Mouse (Mus musculus) limb, embryonic 14.5 days (tissue): ENCODE results near the gene 4933414I15Rik. TPM values are rescaled to one million over a fixed set of nuclear protein-coding genes. Genes with fewer than 3 reads are reported as not detected.

Experiments
- ATAC-seq: fragments of 200-750 bp; cut with Nextera tagmentation; 2 replicates; pipeline ENCODE4 v1.8.0; 2017; ENCODE audit warnings: low read depth, moderate number of reproducible peaks, moderate TSS enrichment; ENCODE audit not compliant: low FRiP score
- DNase-seq: peaks from one replicate; pipeline ENCODE4 v3.0.0-alpha.2; 2015; ENCODE audit warnings: low spot score
- H3K27ac ChIP-seq: fragments of 300-500 bp; sonication (generic); replicated peaks from 2 replicates; pipeline ENCODE4 v1.5.1; 2014; ENCODE audit warnings: low read depth, mild to moderate bottlenecking, low read length, moderate library complexity, mixed read lengths
- H3K27me3 ChIP-seq: fragments of 300-500 bp; sonication (generic); 2 replicates; pipeline ENCODE4 v1.6.1; 2014; ENCODE audit warnings: low read length, mixed read lengths; ENCODE audit not compliant: control insufficient read depth, insufficient read depth
- H3K36me3 ChIP-seq: fragments of 300-500 bp; sonication (generic); 2 replicates; pipeline ENCODE4 v1.6.1; 2014; ENCODE audit warnings: mild to moderate bottlenecking, low read length, moderate library complexity, mixed read lengths; ENCODE audit not compliant: control insufficient read depth, insufficient read depth
- H3K4me1 ChIP-seq: fragments of 300-500 bp; sonication (generic); 2 replicates; pipeline ENCODE4 v1.6.1; 2014; ENCODE audit warnings: antibody characterized with exemption, low read length, mixed read lengths; ENCODE audit not compliant: control insufficient read depth, insufficient read depth
- H3K4me2 ChIP-seq: fragments of 300-500 bp; sonication (generic); replicated peaks from 2 replicates; pipeline ENCODE4 v1.6.1; 2014; ENCODE audit warnings: low read depth, mild to moderate bottlenecking, low read length, moderate library complexity; ENCODE audit not compliant: severe bottlenecking
- H3K4me3 ChIP-seq: fragments of 300-500 bp; sonication (generic); replicated peaks from 2 replicates; pipeline ENCODE4 v1.5.1; 2014; ENCODE audit warnings: low read length
- H3K9ac ChIP-seq: fragments of 300-500 bp; sonication (generic); 2 replicates; pipeline ENCODE4 v1.6.1; 2014; ENCODE audit warnings: mild to moderate bottlenecking, low read depth, low read length, moderate library complexity; ENCODE audit not compliant: severe bottlenecking
- H3K9me3 ChIP-seq: fragments of 300-500 bp; sonication (generic); 2 replicates; pipeline ENCODE4 v1.6.1; 2016; ENCODE audit warnings: low read length; ENCODE audit not compliant: control insufficient read depth
- POLR2A ChIP-seq: fragments of 200-500 bp; IDR thresholded peaks from 2 replicates; pipeline ENCODE4 v1.8.0; 2012; ENCODE audit warnings: inconsistent platforms, mild to moderate bottlenecking, moderate library complexity, borderline replicate concordance; ENCODE audit not compliant: insufficient read depth, insufficient read length; ENCODE audit errors: extremely low read depth
- WGBS: fragments of 180-500 bp; shearing (Covaris S2); extraction: QIAGEN DNeasy Blood & Tissue Kit; methylation state at CpG from one replicate; pipeline ENCODE4 v1.1.7; 2014; 5-methylcytosine and 5-hydroxymethylcytosine counted together
- polyA plus RNA-seq, 2 experiments: library from polyadenylated mRNA; depleted of rRNA in 1 of 2; stranded (reverse) in 1 of 2; unstranded in 1 of 2; fragments of >200 nt; fragmentation: Nextera tagmentation in 1 of 2; extraction: Ambion mirVana in 1 of 2; gene quantifications; 2 replicates each; pipeline versions ENCODE4 v1.2.1 to v1.2.3; 2012 to 2014

Gene 4933414I15Rik
- polyA plus RNA-seq, 2 experiments, result not detected

GRCm38 (mm10) chr11:50932040-50932439, 11.5 kb downstream of the 4933414I15Rik start:
- Histone ChIP-seq H3K9ac (peak overlapping the region; percentile 60; the same call in 1 of the 2 replicates), H3K4me2 (peak overlapping the region; percentile 98), H3K27ac (no peak overlapping the region), H3K27me3 (peaks cover 4% of the 10 kb centered on the region; the same call in 1 of the 2 replicates), H3K4me3 (peak overlapping the region; percentile 53), H3K36me3 (no peaks in the 10 kb centered on the region), H3K4me1 (no peaks in the 10 kb centered on the region), H3K9me3 (no peaks in the 10 kb centered on the region)
- no peak for TF ChIP-seq POLR2A
- ATAC-seq, result no peak
- no peak for DNase-seq
- 74% methylated on average over 1 of the region's 1 CpGs for WGBS

- no peak for TF ChIP-seq POLR2A
- ATAC-seq (peak; percentile 93), DNase-seq (peak; percentile 95)
- peak within 1 kb of the TSS; percentile 60 for H3K9ac ChIP-seq
- no peak within 1 kb of the TSS for H3K27ac ChIP-seq
- H3K27me3 ChIP-seq, result peaks cover 4% of the 10 kb centered on the region; the same call in 1 of the 2 replicates
- peak within 1 kb of the TSS; percentile 53 for H3K4me3 ChIP-seq
- no peaks in the 10 kb centered on the region for H3K36me3 ChIP-seq
- no peaks in the 10 kb centered on the region for H3K9me3 ChIP-seq
- H3K4me1 ChIP-seq, result no peaks in the 10 kb centered on the region
- WGBS, result under 1% methylated on average over 18 of the region's 18 CpGs
- peak within 1 kb of the TSS; percentile 98 for H3K4me2 ChIP-seq
Measured at GRCm38 (mm10) chr11:50931451-50931866, 12.1 kb downstream of the 4933414I15Rik start, which contains the start of gene Zfp354b. TSS of gene Zfp354b (minus strand) at chr11:50931633.

- no peak overlapping the region for H3K27ac ChIP-seq
- H3K4me2 ChIP-seq, result peak overlapping the region; percentile 98
- WGBS, result 2% methylated on average over 16 of the region's 16 CpGs
- H3K4me3 ChIP-seq, result peak overlapping the region; percentile 53
- H3K9me3 ChIP-seq, result no peaks in the 10 kb centered on the region
- H3K9ac ChIP-seq, result peak overlapping the region; percentile 60
- ATAC-seq, result peak; percentile 45
- no peaks in the 10 kb centered on the region for H3K4me1 ChIP-seq
- DNase-seq, result no peak
- TF ChIP-seq POLR2A, result no peak
- H3K27me3 ChIP-seq, result peaks cover 4% of the 10 kb centered on the region; the same call in 1 of the 2 replicates
- H3K36me3 ChIP-seq, result no peaks in the 10 kb centered on the region
Measured at GRCm38 (mm10) chr11:50931021-50931420, 12.5 kb downstream of the 4933414I15Rik start.

GRCm38 (mm10) chr11:50930469-50931014, 13.0 kb downstream of the 4933414I15Rik start:
- Histone ChIP-seq H3K4me1 (no peaks in the 10 kb centered on the region), H3K9ac (peak overlapping the region; percentile 60), H3K36me3 (no peaks in the 10 kb centered on the region), H3K27ac (no peak overlapping the region), H3K4me3 (peak overlapping the region; percentile 53), H3K27me3 (peaks cover 4% of the 10 kb centered on the region; the same call in 1 of the 2 replicates), H3K4me2 (peak overlapping the region; percentile 98), H3K9me3 (no peaks in the 10 kb centered on the region)
- ATAC-seq (no peak), DNase-seq (no peak)
- 25% methylated on average over 14 of the region's 14 CpGs for WGBS
- no peak for TF ChIP-seq POLR2A

GRCm38 (mm10) chr11:50915671-50916320, 27.8 kb downstream of the 4933414I15Rik start, which contains the start of gene Zfp2:
TSS of gene Zfp2 (minus strand) at chr11:50916165.
- H3K36me3 ChIP-seq, result peaks cover 15% of the 10 kb centered on the region
- H3K9me3 ChIP-seq, result no peaks in the 10 kb centered on the region
- peak within 1 kb of the TSS; percentile 84 for H3K4me3 ChIP-seq
- H3K9ac ChIP-seq, result peak within 1 kb of the TSS; percentile 87
- TF ChIP-seq POLR2A, result peak; percentile 85; the same call in 1 of the 2 replicates
- no peaks in the 10 kb centered on the region for H3K27me3 ChIP-seq
- DNase-seq (peak; percentile 95), ATAC-seq (peak; percentile 98)
- peak within 1 kb of the TSS; percentile 48 for H3K4me2 ChIP-seq
- H3K27ac ChIP-seq, result peak within 1 kb of the TSS; percentile 80
- WGBS, result under 1% methylated on average over 36 of the region's 47 CpGs
- H3K4me1 ChIP-seq, result no peaks in the 10 kb centered on the region
